Mouse (Mus musculus): ENCODE results near the gene Aqp6. TPM values are rescaled to one million over a fixed set of nuclear protein-coding genes. Genes with fewer than 3 reads are reported as not detected.

Gene Aqp6
- polyA plus RNA-seq, 1 experiment, result not detected

DNA sequence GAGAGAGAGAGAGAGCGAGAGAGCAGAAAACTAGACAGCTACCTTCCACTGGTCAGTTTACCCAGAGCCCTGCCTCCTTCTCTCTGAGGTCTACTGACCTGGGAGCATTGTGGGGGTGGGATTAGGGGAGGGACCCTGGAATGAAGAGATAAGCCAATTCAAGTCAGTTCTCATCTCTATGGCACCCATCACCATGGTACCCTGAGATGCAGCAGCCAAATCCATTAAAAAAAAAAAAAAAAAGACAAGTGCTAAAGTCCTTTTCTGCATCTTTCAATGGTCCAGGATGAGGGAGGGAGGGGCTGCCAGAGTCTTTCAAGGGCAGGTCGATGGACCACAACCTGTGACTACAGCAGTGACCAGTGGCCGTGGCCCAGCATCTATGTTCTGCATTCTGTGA, 4.4 kb downstream of the Aqp6 start:
- Histone ChIP-seq H3K36me3 (ENCODE audit: control insufficient read depth) (no peaks in the 10 kb centered on the region), H3K9me3 (ENCODE audit: control insufficient read depth, low read length) (no peaks in the 10 kb centered on the region), H3K4me3 (replicated peaks) (no peak overlapping the region), H3K4me1 (ENCODE audit: control insufficient read depth) (peaks cover 21% of the 10 kb centered on the region), H3K27me3 (ENCODE audit: control insufficient read depth) (peaks cover 79% of the 10 kb centered on the region)
- TF ChIP-seq TAL1 (IDR thresholded peaks at IDR 0.05; ENCODE audit: low read length), result no peak

DNA sequence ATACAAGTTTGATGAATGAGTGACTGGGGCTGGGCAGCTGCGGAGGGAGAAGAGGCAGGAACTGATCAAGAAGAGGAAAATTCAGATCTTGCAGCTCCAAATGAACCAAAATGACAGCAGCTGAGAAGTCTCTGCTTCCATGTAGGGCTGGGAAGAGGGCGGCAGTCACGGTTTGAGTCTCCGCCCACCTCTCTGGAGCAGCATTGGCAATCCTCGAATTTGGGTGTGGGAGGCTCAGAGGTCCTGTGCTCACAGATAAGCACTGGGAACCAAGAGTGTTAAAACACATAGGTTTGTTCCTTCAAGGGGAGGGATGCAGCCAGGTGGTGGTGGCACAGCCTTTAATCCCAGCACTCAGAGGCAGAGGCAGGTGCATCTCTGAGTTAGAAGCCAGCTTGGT, 5.3 kb downstream of the Aqp6 start:
- TF ChIP-seq TAL1 (IDR thresholded peaks at IDR 0.05; ENCODE audit: low read length), result no peak
- no peak for TF ChIP-seq GATA1 (IDR thresholded peaks at IDR 0.05; ENCODE audit: low read length)
- Histone ChIP-seq H3K4me1 (ENCODE audit: control insufficient read depth) (peaks cover 21% of the 10 kb centered on the region), H3K9me3 (ENCODE audit: control insufficient read depth, low read length) (no peaks in the 10 kb centered on the region), H3K4me3 (replicated peaks) (no peak overlapping the region), H3K27me3 (ENCODE audit: control insufficient read depth) (peaks cover 79% of the 10 kb centered on the region), H3K36me3 (ENCODE audit: control insufficient read depth) (no peaks in the 10 kb centered on the region)

DNA sequence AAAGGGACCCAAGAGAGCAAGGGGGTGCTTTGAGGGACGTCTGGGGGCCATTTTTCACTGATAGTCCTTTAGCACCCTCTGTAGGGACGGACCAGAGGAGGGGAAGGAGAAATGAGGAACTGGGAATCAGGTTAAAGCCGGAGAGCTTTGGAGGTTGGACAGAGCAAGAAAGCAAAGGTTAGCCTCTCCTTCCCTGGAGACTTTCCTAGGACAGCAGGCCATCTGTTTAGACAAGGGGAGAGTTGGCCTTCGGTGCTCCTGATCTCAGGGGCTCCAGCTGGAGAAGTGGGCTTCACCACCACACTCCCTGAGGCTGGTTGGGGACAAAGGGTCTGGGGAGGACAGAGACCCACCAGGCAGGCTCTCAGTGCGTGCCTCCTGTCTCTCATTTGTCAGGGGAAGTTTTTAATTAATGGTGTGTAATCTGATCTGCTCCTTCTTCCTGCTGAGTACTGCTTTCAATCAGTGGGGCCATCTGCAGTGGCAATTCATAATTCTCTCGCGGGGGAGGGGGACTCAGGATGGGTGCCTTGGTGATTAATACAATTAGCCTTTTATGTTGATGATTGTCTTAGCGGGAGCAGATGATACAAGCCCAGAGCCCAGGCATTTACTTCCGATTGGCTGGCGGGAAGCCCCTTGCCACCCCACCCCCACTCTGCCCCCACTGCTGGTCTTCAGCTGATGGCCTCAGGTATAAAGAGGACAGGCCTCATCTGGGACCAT, 6.4 kb downstream of the Aqp6 start:
- peaks cover 79% of the 10 kb centered on the region for H3K27me3 ChIP-seq (ENCODE audit: control insufficient read depth)
- peaks cover 3% of the 10 kb centered on the region for H3K9me3 ChIP-seq (ENCODE audit: control insufficient read depth, low read length)
- H3K36me3 ChIP-seq (ENCODE audit: control insufficient read depth), result no peaks in the 10 kb centered on the region
- peaks cover 21% of the 10 kb centered on the region for H3K4me1 ChIP-seq (ENCODE audit: control insufficient read depth)
- no peak overlapping the region for H3K4me3 ChIP-seq (replicated peaks)
- TF ChIP-seq TAL1 (IDR thresholded peaks at IDR 0.05; ENCODE audit: low read length) (no peak), GATA1 (IDR thresholded peaks at IDR 0.05; ENCODE audit: low read length) (no peak)

DNA sequence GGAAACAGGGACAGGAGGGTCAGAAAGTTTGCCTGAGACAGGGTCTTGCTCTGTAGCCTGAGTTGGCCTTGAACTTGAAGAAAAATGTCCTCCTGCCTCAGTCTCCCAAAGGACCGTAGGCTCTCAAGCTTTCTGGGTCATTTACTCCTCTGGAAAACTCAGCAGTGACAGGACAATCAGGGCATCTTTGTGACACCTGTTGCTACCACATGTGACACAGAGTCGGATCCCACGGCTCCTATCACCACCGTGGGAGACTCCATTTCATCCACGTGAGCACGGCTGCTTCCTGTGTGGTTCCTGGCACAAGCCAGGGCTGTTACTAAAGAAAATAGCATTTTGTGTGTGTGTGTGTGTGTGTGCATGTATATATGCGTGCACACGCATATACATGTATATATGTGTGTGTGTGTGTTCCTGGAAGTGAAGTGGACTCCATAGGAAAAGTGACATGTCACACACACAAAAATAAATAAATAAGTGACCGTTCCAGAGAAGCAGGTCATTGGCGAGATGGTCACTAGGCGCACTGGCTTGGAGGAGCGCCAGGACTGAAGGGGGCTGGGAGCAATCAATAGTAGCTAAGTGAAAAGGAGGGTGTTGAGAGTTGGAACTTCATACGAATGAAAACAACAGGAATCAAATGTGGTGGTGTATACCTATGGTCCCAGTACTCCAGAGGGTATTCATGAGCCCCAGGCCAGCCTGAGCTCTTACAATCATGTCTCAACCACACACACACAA, 7.4 kb downstream of the Aqp6 start:
- Histone ChIP-seq H3K9me3 (ENCODE audit: control insufficient read depth, low read length) (peaks cover 4% of the 10 kb centered on the region), H3K4me3 (replicated peaks) (no peak overlapping the region), H3K4me1 (ENCODE audit: control insufficient read depth) (peaks cover 21% of the 10 kb centered on the region), H3K36me3 (ENCODE audit: control insufficient read depth) (no peaks in the 10 kb centered on the region), H3K27me3 (ENCODE audit: control insufficient read depth) (peaks cover 71% of the 10 kb centered on the region)
- no peak for TF ChIP-seq GATA1 (IDR thresholded peaks at IDR 0.05; ENCODE audit: low read length)

DNA sequence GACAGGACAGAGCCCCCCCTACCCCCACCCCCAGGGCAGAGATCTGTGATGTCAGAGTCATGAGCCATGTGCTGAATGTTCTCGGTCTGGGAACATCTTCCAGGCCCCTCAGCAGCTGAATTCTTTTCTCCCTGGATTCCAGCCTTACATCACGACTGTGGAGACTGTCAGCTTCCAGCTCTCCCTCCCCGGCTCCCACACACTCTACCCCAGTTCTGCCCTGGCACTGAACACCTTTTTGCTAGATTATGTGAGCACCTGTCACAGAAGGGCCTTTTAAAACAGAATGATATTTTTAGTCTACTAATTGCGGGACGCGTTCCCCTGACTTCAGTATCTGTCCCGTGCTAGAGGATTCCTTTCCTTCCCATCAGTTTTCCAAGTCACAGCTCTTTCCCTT, 10.4 kb downstream of the Aqp6 start:
- peaks cover 13% of the 10 kb centered on the region for H3K4me1 ChIP-seq (ENCODE audit: control insufficient read depth)
- no peak overlapping the region for H3K4me3 ChIP-seq (replicated peaks)
- peaks cover 70% of the 10 kb centered on the region for H3K27me3 ChIP-seq (ENCODE audit: control insufficient read depth)
- no peaks in the 10 kb centered on the region for H3K36me3 ChIP-seq (ENCODE audit: control insufficient read depth)
- TF ChIP-seq GATA1 (IDR thresholded peaks at IDR 0.05; ENCODE audit: low read length) (no peak), TAL1 (IDR thresholded peaks at IDR 0.05; ENCODE audit: low read length) (no peak)
- peaks cover 4% of the 10 kb centered on the region for H3K9me3 ChIP-seq (ENCODE audit: control insufficient read depth, low read length)

DNA sequence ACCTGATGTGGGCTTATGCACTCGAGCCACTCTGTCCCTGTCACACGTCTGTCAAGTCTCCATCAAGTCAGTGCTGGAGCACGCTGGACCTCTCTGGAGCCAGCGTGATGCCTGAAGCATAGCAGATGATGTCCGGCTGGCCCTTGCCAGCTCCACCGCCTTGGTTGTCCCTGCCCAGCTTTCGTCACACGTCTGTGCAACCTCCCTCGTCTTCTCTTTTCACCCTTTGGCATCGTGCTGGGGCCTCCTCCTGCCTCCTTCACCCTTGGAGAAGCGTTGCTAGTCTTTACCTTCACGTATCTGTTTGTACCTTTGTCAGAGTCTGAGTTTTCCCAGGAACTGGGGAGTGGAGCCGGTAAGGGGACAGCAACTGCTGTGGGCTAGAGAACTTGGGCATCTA, 13.1 kb downstream of the Aqp6 start:
- Histone ChIP-seq H3K27me3 (ENCODE audit: control insufficient read depth) (peaks cover 49% of the 10 kb centered on the region), H3K4me1 (ENCODE audit: control insufficient read depth) (no peaks in the 10 kb centered on the region; the same call in 1 of the 2 replicates), H3K4me3 (replicated peaks) (no peak overlapping the region), H3K36me3 (ENCODE audit: control insufficient read depth) (peaks cover 13% of the 10 kb centered on the region), H3K9me3 (ENCODE audit: control insufficient read depth, low read length) (peaks cover 4% of the 10 kb centered on the region)
- TF ChIP-seq TAL1 (IDR thresholded peaks at IDR 0.05; ENCODE audit: low read length) (no peak), GATA1 (IDR thresholded peaks at IDR 0.05; ENCODE audit: low read length) (no peak)

DNA sequence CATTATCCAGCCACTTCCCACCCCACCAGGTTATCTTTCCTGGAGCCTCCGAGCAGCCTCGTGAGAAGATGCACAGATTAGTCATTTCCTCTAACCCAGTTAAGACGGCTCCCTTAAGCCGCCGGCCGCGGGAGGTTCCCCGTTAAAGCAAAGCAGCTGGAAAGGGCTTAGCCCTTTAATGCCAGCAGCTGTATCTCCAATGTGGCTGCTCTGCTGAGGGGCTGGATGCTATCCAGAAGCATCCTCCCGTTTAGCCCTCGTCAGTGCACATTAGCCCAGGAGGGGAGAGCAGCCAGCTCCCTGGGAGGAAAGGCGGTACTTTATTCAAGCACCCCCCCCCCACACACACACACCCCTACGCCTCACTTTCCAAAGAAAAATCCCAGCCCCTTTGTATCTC, 13.6 kb downstream of the Aqp6 start:
- Histone ChIP-seq H3K9me3 (ENCODE audit: control insufficient read depth, low read length) (peaks cover 4% of the 10 kb centered on the region), H3K4me3 (replicated peaks) (no peak overlapping the region), H3K4me1 (ENCODE audit: control insufficient read depth) (no peaks in the 10 kb centered on the region; the same call in 1 of the 2 replicates), H3K36me3 (ENCODE audit: control insufficient read depth) (peaks cover 18% of the 10 kb centered on the region), H3K27me3 (ENCODE audit: control insufficient read depth) (peaks cover 47% of the 10 kb centered on the region)
- TF ChIP-seq GATA1 (IDR thresholded peaks at IDR 0.05; ENCODE audit: low read length), result no peak
- no peak for TF ChIP-seq TAL1 (IDR thresholded peaks at IDR 0.05; ENCODE audit: low read length)

DNA sequence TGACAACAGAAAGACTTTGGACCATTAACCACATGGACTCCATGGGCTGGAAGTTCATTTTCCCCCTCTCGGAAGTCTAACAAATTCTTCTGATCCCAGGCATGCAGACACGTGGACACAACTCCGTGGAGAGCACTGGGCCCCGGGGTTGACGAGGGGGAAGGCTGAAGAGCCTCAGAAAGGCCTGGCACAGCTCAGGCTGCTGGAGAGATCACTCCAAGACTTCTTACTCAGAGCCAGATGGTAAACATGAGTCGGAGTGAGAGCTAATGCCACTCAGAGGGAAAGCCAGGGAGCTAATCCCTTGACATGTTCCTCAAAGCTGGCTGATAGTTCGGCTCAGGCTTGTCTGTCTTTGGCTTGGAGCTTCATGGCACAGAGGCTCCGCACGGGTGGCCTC, 14.0 kb downstream of the Aqp6 start:
- Histone ChIP-seq H3K9me3 (ENCODE audit: control insufficient read depth, low read length) (peaks cover 4% of the 10 kb centered on the region), H3K4me3 (replicated peaks) (no peak overlapping the region), H3K4me1 (ENCODE audit: control insufficient read depth) (no peaks in the 10 kb centered on the region; the same call in 1 of the 2 replicates), H3K27me3 (ENCODE audit: control insufficient read depth) (peaks cover 43% of the 10 kb centered on the region), H3K36me3 (ENCODE audit: control insufficient read depth) (peaks cover 23% of the 10 kb centered on the region)
- TF ChIP-seq GATA1 (IDR thresholded peaks at IDR 0.05; ENCODE audit: low read length) (no peak), TAL1 (IDR thresholded peaks at IDR 0.05; ENCODE audit: low read length) (no peak)

DNA sequence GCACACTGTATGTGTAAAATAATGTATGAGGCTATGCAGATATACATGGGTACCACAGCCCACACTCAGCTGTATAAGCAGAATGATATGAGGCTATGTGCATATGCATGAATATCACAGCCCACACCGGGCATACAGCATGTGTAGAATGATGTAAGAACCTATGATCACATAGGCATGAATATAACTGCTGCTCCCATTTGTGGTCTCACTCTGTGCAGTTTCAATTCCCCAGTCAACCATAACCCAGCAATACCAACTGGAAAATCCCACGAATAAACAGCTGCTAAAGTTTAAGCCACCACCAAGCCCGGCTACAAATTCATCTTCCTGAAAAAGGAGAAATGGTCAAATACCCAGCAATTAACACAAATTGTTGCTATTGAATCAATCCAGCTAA, 17.4 kb downstream of the Aqp6 start:
- peaks cover 21% of the 10 kb centered on the region for H3K27me3 ChIP-seq (ENCODE audit: control insufficient read depth)
- no peak overlapping the region for H3K4me3 ChIP-seq (replicated peaks)
- no peak for TF ChIP-seq TAL1 (IDR thresholded peaks at IDR 0.05; ENCODE audit: low read length)
- no peak for TF ChIP-seq GATA1 (IDR thresholded peaks at IDR 0.05; ENCODE audit: low read length)
- H3K36me3 ChIP-seq (ENCODE audit: control insufficient read depth), result peaks cover 57% of the 10 kb centered on the region
- H3K9me3 ChIP-seq (ENCODE audit: control insufficient read depth, low read length), result no peaks in the 10 kb centered on the region
- H3K4me1 ChIP-seq (ENCODE audit: control insufficient read depth), result no peaks in the 10 kb centered on the region; the same call in 1 of the 2 replicates
